9 mouse cellular contexts compared by ENCODE assay signal in the genomic region with DNA sequence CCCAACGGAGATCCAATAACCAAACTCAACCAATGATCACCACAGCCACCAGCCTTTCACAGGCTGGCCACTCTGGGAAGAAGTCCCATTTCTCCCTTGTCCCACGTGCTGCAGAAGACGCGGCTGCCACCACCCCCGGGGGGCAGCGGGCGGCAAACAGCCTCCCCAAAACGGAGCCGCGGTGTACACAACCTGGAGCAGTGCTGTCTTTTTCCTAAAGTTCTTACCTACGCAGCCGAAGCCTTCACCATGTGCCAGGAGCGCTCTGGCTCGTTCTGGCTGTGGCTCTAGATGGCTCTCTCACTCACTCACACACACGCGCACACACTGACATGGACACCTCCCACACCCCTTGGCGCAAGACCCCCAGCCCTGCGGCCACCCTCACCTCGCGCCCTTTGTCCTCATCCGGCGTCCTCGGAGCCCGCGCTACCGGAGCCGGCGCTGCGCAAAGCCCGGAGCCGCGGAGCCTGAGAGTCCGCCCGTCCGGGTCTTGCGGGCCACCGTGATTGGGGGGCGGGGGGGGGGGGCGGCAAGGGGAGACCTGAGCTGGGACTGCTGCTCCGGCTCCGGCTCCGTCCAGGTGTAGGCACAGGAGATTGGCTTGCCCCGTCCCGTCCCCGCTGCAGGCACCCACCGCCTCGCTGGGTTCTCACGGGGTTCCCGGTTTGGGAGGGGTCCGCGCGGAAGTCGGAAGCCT. TPM values are rescaled to one million over a fixed set of nuclear protein-coding genes. Genes with fewer than 3 reads are reported as not detected.
DNase-seq lines count a peak whose midpoint lies in the region; ATAC-seq lines count a peak whose summit lies in the region.
"Had no signal": no experiment of that assay in that cellular context is flagged by ENCODE, and none has a peak within 500 bp of the region (broad histone marks: within the 10 kb centered on the region; RNA-seq: fewer than 3 reads in every experiment).

A gene (minus strand): TSS at position 628 of the 700 bp plus-strand sequence.

- peaks cover 8% of the 10 kb centered on the region; the same call in 1 of the 2 replicates for H3K27me3 ChIP-seq in forebrain, embryonic 14.5 days (replicated peaks; ENCODE audit: control insufficient read depth, insufficient read depth, low read length)
- H3K27me3 ChIP-seq in limb, embryonic 12.5 days: peaks cover 17% of the 10 kb centered on the region; the same call in 1 of the 2 replicates
- no peaks in the 10 kb centered on the region for H3K27me3 ChIP-seq in neural tube, embryonic 15.5 days (replicated peaks)

- H3K9ac ChIP-seq in forebrain, embryonic 14.5 days (ENCODE audit: low read length): peak within 1 kb of the TSS; percentile 68
- H3K9ac ChIP-seq in limb, embryonic 12.5 days (replicated peaks): peak within 1 kb of the TSS; percentile 67
- H3K9ac ChIP-seq in neural tube, embryonic 15.5 days (replicated peaks): peak within 1 kb of the TSS; percentile 60

- H3K4me1 ChIP-seq in forebrain, embryonic 14.5 days (ENCODE audit: control insufficient read depth, insufficient read depth, low read length): peaks cover 5% of the 10 kb centered on the region
- peaks cover 26% of the 10 kb centered on the region for H3K4me1 ChIP-seq in limb, embryonic 12.5 days (replicated peaks)
- peaks cover 18% of the 10 kb centered on the region for H3K4me1 ChIP-seq in neural tube, embryonic 15.5 days

- peak; percentile 68 for ATAC-seq in forebrain, embryonic 14.5 days
- ATAC-seq in limb, embryonic 12.5 days (ENCODE audit: insufficient number of reproducible peaks, insufficient read depth, low FRiP score, low TSS enrichment, low read depth): peak; percentile 78
- peak; percentile 79 for ATAC-seq in neural tube, embryonic 15.5 days (ENCODE audit: low FRiP score)

- no peaks in the 10 kb centered on the region for H3K9me3 ChIP-seq in forebrain, embryonic 14.5 days (replicated peaks; ENCODE audit: control insufficient read depth, low read length)
- H3K9me3 ChIP-seq in limb, embryonic 12.5 days: no peaks in the 10 kb centered on the region
- no peaks in the 10 kb centered on the region for H3K9me3 ChIP-seq in neural tube, embryonic 15.5 days (replicated peaks)

- WGBS in forebrain, embryonic 14.5 days: under 1% methylated on average over 51 of the region's 53 CpGs
- under 1% methylated on average over 52 of the region's 53 CpGs for WGBS in limb, embryonic 12.5 days
- WGBS in neural tube, embryonic 15.5 days: under 1% methylated on average over 51 of the region's 53 CpGs

- peak within 1 kb of the TSS; percentile 97 for H3K4me2 ChIP-seq in forebrain, embryonic 14.5 days (ENCODE audit: low read length)
- H3K4me2 ChIP-seq in limb, embryonic 12.5 days: peak within 1 kb of the TSS; percentile 91
- peak within 1 kb of the TSS; percentile 97 for H3K4me2 ChIP-seq in neural tube, embryonic 15.5 days

- peak within 1 kb of the TSS; percentile 50 for H3K4me3 ChIP-seq in forebrain, embryonic 14.5 days (ENCODE audit: low read depth, low read length)
- peak within 1 kb of the TSS; percentile 59 for H3K4me3 ChIP-seq in limb, embryonic 12.5 days (replicated peaks)
- peak within 1 kb of the TSS; percentile 54 for H3K4me3 ChIP-seq in neural tube, embryonic 15.5 days (replicated peaks)

- no peak within 1 kb of the TSS for H3K27ac ChIP-seq in forebrain, embryonic 14.5 days (ENCODE audit: low read depth, low read length)
- H3K27ac ChIP-seq in limb, embryonic 12.5 days: peak within 1 kb of the TSS; percentile 56; the same call in 1 of the 2 replicates
- no peak within 1 kb of the TSS for H3K27ac ChIP-seq in neural tube, embryonic 15.5 days (replicated peaks)

- peak; percentile 47 for DNase-seq in kidney, postnatal 10 days
- no peak for DNase-seq in kidney, adult 11 months
- peak; percentile 52 for DNase-seq in adrenal gland, postnatal 25 days
- peak; percentile 53 for DNase-seq in forebrain, embryonic 14.5 days (ENCODE audit: low spot score)
- DNase-seq in urinary bladder, postnatal 4 days (ENCODE audit: low spot score in 2 of 2): no peak
- no peak for DNase-seq in layer of hippocampus, postnatal 14 days (ENCODE audit: low spot score in 2 of 2)

- H3K36me3 ChIP-seq in forebrain, embryonic 14.5 days (ENCODE audit: control insufficient read depth, insufficient read depth, low read length): no peaks in the 10 kb centered on the region
- no peaks in the 10 kb centered on the region for H3K36me3 ChIP-seq in limb, embryonic 12.5 days
- H3K36me3 ChIP-seq in neural tube, embryonic 15.5 days: no peaks in the 10 kb centered on the region

RNA-seq across cellular contexts. Expression of the gene that starts here (rescaled TPM):
- total RNA-seq in adrenal gland, postnatal 25 days (2021): 33.2 and 43.0 TPM in 2 replicates
- polyA plus RNA-seq in forebrain, embryonic 14.5 days (2014; fragmentation: Nextera tagmentation; extraction: Ambion mirVana): 0.17 and 0.46 TPM in 2 replicates
- polyA plus RNA-seq in limb, embryonic 12.5 days (2016; fragmentation: Nextera tagmentation; extraction: Ambion mirVana): 6.4 and 8.1 TPM in 2 replicates
- polyA plus RNA-seq in neural tube, embryonic 15.5 days (2015; fragmentation: Nextera tagmentation; extraction: Ambion mirVana): 0.67 and 1.9 TPM in 2 replicates
- total RNA-seq in layer of hippocampus, postnatal 14 days (2021): 1 to 10 TPM in 1 of 2 experiments, under 1 TPM in 1; 0.62 to 1.1 TPM
- total RNA-seq: neutrophil, adult 5-6 weeks had no signal

Comparison
In these comparisons a context has a peak if more than half of its experiments do, and no peak if none do; other contexts are left out.
1. RNA of the gene that starts here (total RNA-seq): 33.2 to 43.0 TPM in adrenal gland, postnatal 25 days; 0.62 to 1.1 TPM in layer of hippocampus, postnatal 14 days; every median in the first group is over 10 times any median in the second.
2. DNase-seq: peak in kidney, postnatal 10 days (single experiment) and adrenal gland, postnatal 25 days (single experiment); none in kidney, adult 11 months (single experiment), urinary bladder, postnatal 4 days (0 of 2) and layer of hippocampus, postnatal 14 days (0 of 2).
3. Peak in DNase-seq, ATAC-seq, H3K4me3 ChIP-seq, H3K9ac ChIP-seq and H3K4me2 ChIP-seq in forebrain, embryonic 14.5 days; RNA of the gene not detected or under 1 TPM.
4. Peak in every context shown above with its lines, with median percentiles within 50 percentile points of each other: ATAC-seq, H3K4me2 ChIP-seq, H3K4me3 ChIP-seq and H3K9ac ChIP-seq.